Mouse (Mus musculus): ENCODE measurements around the gene Bpifb1. TPM values are rescaled to one million over a fixed set of nuclear protein-coding genes. Genes with fewer than 3 reads are reported as not detected.
"Not testable (repeated sequence)": the region's sequence is repeated elsewhere in the genome, so short reads cannot be mapped to it uniquely, and the experiment has no call there.

Bpifb1 gene
- polyA plus RNA-seq, 1 experiment from 2014 or later, result not detected

GRCm38 (mm10) chr2:154223265-154223916 is 32.8 kb downstream of the Bpifb1 start, which contains the start of gene Bpifb5:
Bpifb5 (plus strand) TSS chr2:154223742.
- H3K36me3 ChIP-seq (ENCODE audit: control insufficient read depth, insufficient read depth, low read length), result no peaks in the 10 kb centered on the region
- 3% methylated on average over 14 of the region's 14 CpGs for WGBS
- H3K27me3 ChIP-seq (ENCODE audit: control insufficient read depth, insufficient read depth, low read length), result no peaks in the 10 kb centered on the region
- no peaks in the 10 kb centered on the region for H3K9me3 ChIP-seq (ENCODE audit: control insufficient read depth, low read length)
- H3K4me1 ChIP-seq (ENCODE audit: control insufficient read depth, insufficient read depth, low read length), result peaks cover 2% of the 10 kb centered on the region; the same call in 1 of the 2 replicates
- H3K27ac ChIP-seq (ENCODE audit: low read depth, low read length), result no peak within 1 kb of the TSS; the same call in 1 of the 2 replicates
- H3K9ac ChIP-seq (replicated peaks; ENCODE audit: low read depth, low read length), result no peak within 1 kb of the TSS
- H3K4me3 ChIP-seq (ENCODE audit: low read depth, low read length), result no peak within 1 kb of the TSS
- peak; percentile 83 for ATAC-seq (ENCODE audit: low read depth)
- H3K4me2 ChIP-seq (ENCODE audit: low read depth, low read length), result peak within 1 kb of the TSS; percentile 24; the same call in 1 of the 2 replicates

- Histone ChIP-seq H3K27ac (ENCODE audit: low read depth, low read length) (no peak overlapping the region; the same call in 1 of the 2 replicates), H3K9me3 (ENCODE audit: control insufficient read depth, low read length) (no peaks in the 10 kb centered on the region), H3K27me3 (ENCODE audit: control insufficient read depth, insufficient read depth, low read length) (no peaks in the 10 kb centered on the region), H3K9ac (replicated peaks; ENCODE audit: low read depth, low read length) (no peak overlapping the region), H3K4me1 (ENCODE audit: control insufficient read depth, insufficient read depth, low read length) (peaks cover 2% of the 10 kb centered on the region; the same call in 1 of the 2 replicates), H3K4me3 (ENCODE audit: low read depth, low read length) (no peak overlapping the region), H3K4me2 (ENCODE audit: low read depth, low read length) (peak overlapping the region; percentile 24; the same call in 1 of the 2 replicates), H3K36me3 (ENCODE audit: control insufficient read depth, insufficient read depth, low read length) (no peaks in the 10 kb centered on the region)
- 5% methylated on average over 2 of the region's 2 CpGs for WGBS
- no peak for ATAC-seq (ENCODE audit: low read depth)
These were observed 33.3 kb downstream of the Bpifb1 start for GRCm38 (mm10) chr2:154223917-154224273.

GRCm38 (mm10) chr2:154226991-154227390 is 36.4 kb downstream of the Bpifb1 start:
- Histone ChIP-seq H3K4me2 (ENCODE audit: low read depth, low read length) (no peak overlapping the region), H3K4me3 (ENCODE audit: low read depth, low read length) (no peak overlapping the region), H3K4me1 (ENCODE audit: control insufficient read depth, insufficient read depth, low read length) (peaks cover 2% of the 10 kb centered on the region; the same call in 1 of the 2 replicates), H3K9ac (replicated peaks; ENCODE audit: low read depth, low read length) (no peak overlapping the region), H3K36me3 (ENCODE audit: control insufficient read depth, insufficient read depth, low read length) (no peaks in the 10 kb centered on the region), H3K9me3 (ENCODE audit: control insufficient read depth, low read length) (no peaks in the 10 kb centered on the region), H3K27ac (ENCODE audit: low read depth, low read length) (no peak overlapping the region), H3K27me3 (ENCODE audit: control insufficient read depth, insufficient read depth, low read length) (no peaks in the 10 kb centered on the region)
- no peak for ATAC-seq (ENCODE audit: low read depth)
- WGBS, result 80% methylated on average over 4 of the region's 4 CpGs

- WGBS, result 86% methylated on average over 5 of the region's 5 CpGs
- H3K9ac ChIP-seq (replicated peaks; ENCODE audit: low read depth, low read length), result no peak overlapping the region
These were observed 37.2 kb downstream of the Bpifb1 start for GRCm38 (mm10) chr2:154227830-154228229.

GRCm38 (mm10) chr2:154233426-154233825 is 42.8 kb downstream of the Bpifb1 start:
- no peak for ATAC-seq (ENCODE audit: low read depth)
- Histone ChIP-seq H3K4me1 (ENCODE audit: control insufficient read depth, insufficient read depth, low read length) (no peaks in the 10 kb centered on the region), H3K4me2 (ENCODE audit: low read depth, low read length) (no peak overlapping the region), H3K9me3 (ENCODE audit: control insufficient read depth, low read length) (no peaks in the 10 kb centered on the region), H3K9ac (replicated peaks; ENCODE audit: low read depth, low read length) (no peak overlapping the region), H3K4me3 (ENCODE audit: low read depth, low read length) (no peak overlapping the region), H3K27ac (ENCODE audit: low read depth, low read length) (no peak overlapping the region), H3K36me3 (ENCODE audit: control insufficient read depth, insufficient read depth, low read length) (no peaks in the 10 kb centered on the region), H3K27me3 (ENCODE audit: control insufficient read depth, insufficient read depth, low read length) (no peaks in the 10 kb centered on the region)
- 88% methylated on average over 6 of the region's 6 CpGs for WGBS

More at GRCm38 (mm10) chr2:154227830-154228229, 37.2 kb downstream of the Bpifb1 start:
- Histone ChIP-seq H3K4me2 (ENCODE audit: low read depth, low read length) (no peak overlapping the region), H3K4me3 (ENCODE audit: low read depth, low read length) (no peak overlapping the region), H3K36me3 (ENCODE audit: control insufficient read depth, insufficient read depth, low read length) (no peaks in the 10 kb centered on the region), H3K9me3 (ENCODE audit: control insufficient read depth, low read length) (no peaks in the 10 kb centered on the region), H3K4me1 (ENCODE audit: control insufficient read depth, insufficient read depth, low read length) (peaks cover 2% of the 10 kb centered on the region; the same call in 1 of the 2 replicates), H3K27ac (ENCODE audit: low read depth, low read length) (no peak overlapping the region), H3K27me3 (ENCODE audit: control insufficient read depth, insufficient read depth, low read length) (no peaks in the 10 kb centered on the region)
- no peak for ATAC-seq (ENCODE audit: low read depth)

GRCm38 (mm10) chr2:154240771-154241170 is 50.2 kb downstream of the Bpifb1 start:
- WGBS, result 93% methylated on average over 6 of the region's 6 CpGs
- H3K27ac ChIP-seq (ENCODE audit: low read depth, low read length), result no peak overlapping the region
- H3K4me3 ChIP-seq (ENCODE audit: low read depth, low read length), result no peak overlapping the region
- no peak overlapping the region for H3K9ac ChIP-seq (replicated peaks; ENCODE audit: low read depth, low read length)
- H3K9me3 ChIP-seq (ENCODE audit: control insufficient read depth, low read length), result no peaks in the 10 kb centered on the region
- no peaks in the 10 kb centered on the region for H3K36me3 ChIP-seq (ENCODE audit: control insufficient read depth, insufficient read depth, low read length)
- H3K4me2 ChIP-seq (ENCODE audit: low read depth, low read length), result no peak overlapping the region
- H3K27me3 ChIP-seq (ENCODE audit: control insufficient read depth, insufficient read depth, low read length), result no peaks in the 10 kb centered on the region
- H3K4me1 ChIP-seq (ENCODE audit: control insufficient read depth, insufficient read depth, low read length), result no peaks in the 10 kb centered on the region
- no peak for ATAC-seq (ENCODE audit: low read depth)

GRCm38 (mm10) chr2:154242726-154243125 is 52.1 kb downstream of the Bpifb1 start:
- H3K4me3 ChIP-seq (ENCODE audit: low read depth, low read length); H3K9ac ChIP-seq (replicated peaks; ENCODE audit: low read depth, low read length); ATAC-seq (ENCODE audit: low read depth); H3K9me3 ChIP-seq (ENCODE audit: control insufficient read depth, low read length); H3K4me1 ChIP-seq (ENCODE audit: control insufficient read depth, insufficient read depth, low read length); H3K36me3 ChIP-seq (ENCODE audit: control insufficient read depth, insufficient read depth, low read length); H3K4me2 ChIP-seq (ENCODE audit: low read depth, low read length); H3K27ac ChIP-seq (ENCODE audit: low read depth, low read length); H3K27me3 ChIP-seq (ENCODE audit: control insufficient read depth, insufficient read depth, low read length): not testable (repeated sequence)
- WGBS, result 96% methylated on average over 11 of the region's 12 CpGs

- H3K9ac ChIP-seq (replicated peaks; ENCODE audit: low read depth, low read length), result no peak overlapping the region
- no peaks in the 10 kb centered on the region for H3K27me3 ChIP-seq (ENCODE audit: control insufficient read depth, insufficient read depth, low read length)
- no peak overlapping the region for H3K27ac ChIP-seq (ENCODE audit: low read depth, low read length)
- no peak overlapping the region for H3K4me3 ChIP-seq (ENCODE audit: low read depth, low read length)
- H3K4me1 ChIP-seq (ENCODE audit: control insufficient read depth, insufficient read depth, low read length), result no peaks in the 10 kb centered on the region
- WGBS, result 92% methylated on average over 10 of the region's 10 CpGs
- no peaks in the 10 kb centered on the region for H3K36me3 ChIP-seq (ENCODE audit: control insufficient read depth, insufficient read depth, low read length)
- H3K4me2 ChIP-seq (ENCODE audit: low read depth, low read length), result no peak overlapping the region
- H3K9me3 ChIP-seq (ENCODE audit: control insufficient read depth, low read length), result no peaks in the 10 kb centered on the region
- ATAC-seq (ENCODE audit: low read depth), result no peak
These were observed 52.9 kb downstream of the Bpifb1 start for GRCm38 (mm10) chr2:154243356-154244036.

- H3K4me2 ChIP-seq (ENCODE audit: low read depth, low read length), result no peak overlapping the region
- H3K9ac ChIP-seq (replicated peaks; ENCODE audit: low read depth, low read length), result no peak overlapping the region
- H3K27me3 ChIP-seq (ENCODE audit: control insufficient read depth, insufficient read depth, low read length), result no peaks in the 10 kb centered on the region
- no peak overlapping the region for H3K27ac ChIP-seq (ENCODE audit: low read depth, low read length)
- no peak for ATAC-seq (ENCODE audit: low read depth)
- no peaks in the 10 kb centered on the region for H3K36me3 ChIP-seq (ENCODE audit: control insufficient read depth, insufficient read depth, low read length)
- no peak overlapping the region for H3K4me3 ChIP-seq (ENCODE audit: low read depth, low read length)
- H3K9me3 ChIP-seq (ENCODE audit: control insufficient read depth, low read length), result no peaks in the 10 kb centered on the region
- H3K4me1 ChIP-seq (ENCODE audit: control insufficient read depth, insufficient read depth, low read length), result no peaks in the 10 kb centered on the region
- WGBS, result 93% methylated on average over 5 of the region's 5 CpGs
These were observed 54.7 kb downstream of the Bpifb1 start for GRCm38 (mm10) chr2:154245322-154245721.

All from neural tube, embryonic 14.5 days (tissue).